ENCODE assay signal across 20 mouse cellular contexts in genomic region chr10:84562121-84562520, GRCm38 (mm10). TPM values are rescaled to one million over a fixed set of nuclear protein-coding genes. Genes with fewer than 3 reads are reported as not detected.
DNase-seq lines count a peak whose midpoint lies in the region; ATAC-seq lines count a peak whose summit lies in the region.
"Had no signal": no experiment of that assay in that cellular context is flagged by ENCODE, and none has a peak within 500 bp of the region (broad histone marks: within the 10 kb centered on the region; RNA-seq: fewer than 3 reads in every experiment).

No protein-coding gene starts in this region.

- H3K27me3 ChIP-seq in hindbrain, embryonic 11.5 days (ENCODE audit: control insufficient read depth, insufficient read depth, low read length): no peaks in the 10 kb centered on the region
- H3K27me3 ChIP-seq in hindbrain, embryonic 13.5 days: no peaks in the 10 kb centered on the region
- H3K27me3 ChIP-seq: embryonic facial prominence, embryonic 12.5 days; forebrain, embryonic 15.5 days; heart, embryonic 12.5 days; midbrain, embryonic 13.5 days; neural tube, embryonic 12.5 days had no signal

- no peaks in the 10 kb centered on the region for H3K9me3 ChIP-seq in hindbrain, embryonic 11.5 days (ENCODE audit: control insufficient read depth, low read length)
- peaks cover 9% of the 10 kb centered on the region for H3K9me3 ChIP-seq in hindbrain, embryonic 13.5 days
- H3K9me3 ChIP-seq: midbrain, embryonic 13.5 days had no signal

- peak; percentile 25 for DNase-seq in hindbrain, embryonic 11.5 days (ENCODE audit: low spot score)
- peak; percentile 48 for DNase-seq in R1 (ENCODE audit: low read depth, low spot score)
- DNase-seq in embryo, embryonic 11 days: peak; percentile 38
- DNase-seq in mesoderm, embryonic 11.5 days (ENCODE audit: low read depth, low spot score): peak; percentile 47
- DNase-seq in kidney, postnatal 10 days: no peak
- DNase-seq in frontal cortex, postnatal 14 days (ENCODE audit: low spot score in 2 of 2): no peak
- DNase-seq: adrenal gland, postnatal 25 days; gastrocnemius, adult 2 months; gastrocnemius, postnatal 36 days; right cerebral cortex, adult 18-20 months had no signal

- WGBS in hindbrain, embryonic 11.5 days: 60% methylated on average over 5 of the region's 5 CpGs
- 65% methylated on average over 5 of the region's 5 CpGs for WGBS in hindbrain, embryonic 13.5 days

- ATAC-seq in hindbrain, embryonic 11.5 days (ENCODE audit: low FRiP score): no peak
- ATAC-seq in hindbrain, embryonic 13.5 days (ENCODE audit: low FRiP score): no peak
- ATAC-seq: forebrain, embryonic 15.5 days; midbrain, embryonic 13.5 days had no signal

- no peak overlapping the region for H3K4me2 ChIP-seq in hindbrain, embryonic 11.5 days (replicated peaks; ENCODE audit: low read depth, low read length)
- no peak overlapping the region for H3K4me2 ChIP-seq in hindbrain, embryonic 13.5 days
- H3K4me2 ChIP-seq: embryonic facial prominence, embryonic 12.5 days; forebrain, embryonic 15.5 days; heart, embryonic 12.5 days; liver, embryonic 12.5 days; midbrain, embryonic 13.5 days; neural tube, embryonic 12.5 days had no signal

- no peak overlapping the region for H3K27ac ChIP-seq in hindbrain, embryonic 11.5 days (ENCODE audit: low read depth, low read length)
- no peak overlapping the region for H3K27ac ChIP-seq in hindbrain, embryonic 13.5 days
- H3K27ac ChIP-seq: embryonic facial prominence, embryonic 12.5 days; forebrain, embryonic 15.5 days; gastrocnemius, adult 2 months; kidney, postnatal 0 days; left cerebral cortex, adult 2 months; liver, embryonic 12.5 days; midbrain, embryonic 13.5 days; neural tube, embryonic 12.5 days had no signal

- no peaks in the 10 kb centered on the region for H3K4me1 ChIP-seq in hindbrain, embryonic 11.5 days (replicated peaks; ENCODE audit: control insufficient read depth, insufficient read depth, low read length)
- no peaks in the 10 kb centered on the region for H3K4me1 ChIP-seq in hindbrain, embryonic 13.5 days (replicated peaks)
- H3K4me1 ChIP-seq: forebrain, embryonic 15.5 days; midbrain, embryonic 13.5 days; neural tube, embryonic 12.5 days had no signal

- H3K9ac ChIP-seq in hindbrain, embryonic 11.5 days (ENCODE audit: low read depth, low read length): no peak overlapping the region
- H3K9ac ChIP-seq in hindbrain, embryonic 13.5 days: no peak overlapping the region
- H3K9ac ChIP-seq: embryonic facial prominence, embryonic 12.5 days; forebrain, embryonic 15.5 days; heart, embryonic 12.5 days; liver, embryonic 12.5 days; liver, postnatal 0 days; midbrain, embryonic 13.5 days; neural tube, embryonic 12.5 days had no signal

- H3K4me3 ChIP-seq in hindbrain, embryonic 11.5 days (ENCODE audit: low read depth, low read length): no peak overlapping the region
- no peak overlapping the region for H3K4me3 ChIP-seq in hindbrain, embryonic 13.5 days
- H3K4me3 ChIP-seq: embryonic facial prominence, embryonic 12.5 days; forebrain, embryonic 15.5 days; gastrocnemius, adult 2 months; heart, embryonic 12.5 days; left cerebral cortex, adult 2 months; liver, embryonic 12.5 days; midbrain, embryonic 13.5 days; neural tube, embryonic 12.5 days had no signal

- H3K36me3 ChIP-seq in hindbrain, embryonic 11.5 days (ENCODE audit: control insufficient read depth, insufficient read depth, low read length): no peaks in the 10 kb centered on the region
- H3K36me3 ChIP-seq in hindbrain, embryonic 13.5 days: no peaks in the 10 kb centered on the region
- H3K36me3 ChIP-seq: embryonic facial prominence, embryonic 12.5 days; forebrain, embryonic 15.5 days; heart, embryonic 12.5 days; liver, embryonic 12.5 days; midbrain, embryonic 13.5 days; neural tube, embryonic 12.5 days had no signal

RNA-seq across cellular contexts. Expression of gene Tcp11l2, which starts 14.3 kb away (rescaled TPM):
- 11.5 and 13.0 TPM in 2 replicates for polyA plus RNA-seq in hindbrain, embryonic 11.5 days (2014; fragmentation: Nextera tagmentation; extraction: Ambion mirVana)
- polyA plus RNA-seq in hindbrain, embryonic 13.5 days (2015; fragmentation: Nextera tagmentation; extraction: Ambion mirVana): 24.0 and 25.5 TPM in 2 replicates

RNA-seq across cellular contexts. Expression of gene Ckap4, which starts 28.3 kb away (rescaled TPM):
- polyA plus RNA-seq in hindbrain, embryonic 11.5 days (2014; fragmentation: Nextera tagmentation; extraction: Ambion mirVana): 90.8 and 91.1 TPM in 2 replicates
- 56.4 and 59.9 TPM in 2 replicates for polyA plus RNA-seq in hindbrain, embryonic 13.5 days (2015; fragmentation: Nextera tagmentation; extraction: Ambion mirVana)

RNA-seq across cellular contexts. Expression of gene Polr3b, which starts 60.0 kb away (rescaled TPM):
- polyA plus RNA-seq in hindbrain, embryonic 11.5 days (2014; fragmentation: Nextera tagmentation; extraction: Ambion mirVana): 18.2 and 19.5 TPM in 2 replicates
- polyA plus RNA-seq in hindbrain, embryonic 13.5 days (2015; fragmentation: Nextera tagmentation; extraction: Ambion mirVana): 15.8 and 18.7 TPM in 2 replicates

Comparison
In these comparisons a context has a peak if more than half of its experiments do, and no peak if none do; other contexts are left out.
1. DNase-seq: peak in hindbrain, embryonic 11.5 days (single experiment), R1 (single experiment), embryo, embryonic 11 days (single experiment) and mesoderm, embryonic 11.5 days (single experiment); none in kidney, postnatal 10 days (single experiment) and frontal cortex, postnatal 14 days (0 of 2).